Mouse (Mus musculus) olfactory bulb, adult 2 months (tissue): Measurements from ENCODE around the gene Siglecg.

Experiments
- CTCF ChIP-seq: fragments of 200-500 bp; IDR thresholded peaks from 2 replicates; pipeline ENCODE4 v1.5.1; 2012; ENCODE audit warnings: low read depth, mild to moderate bottlenecking, low read length, moderate library complexity; ENCODE audit not compliant: insufficient read depth
- POLR2A ChIP-seq: fragments of 200-500 bp; IDR thresholded peaks from 2 replicates; pipeline ENCODE4 v1.6.1; 2012; ENCODE audit warnings: mild to moderate bottlenecking, low read depth, low read length, moderate library complexity; ENCODE audit not compliant: insufficient read depth

GRCm38 (mm10) chr7:43452609-43453008, 44.6 kb downstream of the Siglecg start:
- TF ChIP-seq POLR2A, result no peak
- no peak for TF ChIP-seq CTCF
